Mouse (Mus musculus) G1E (cell line): ENCODE results near the gene Rbms3. TPM values are rescaled to one million over a fixed set of nuclear protein-coding genes. Genes with fewer than 3 reads are reported as not detected.

ENCODE experiments used
- ATAC-seq: 2 replicates; pipeline ENCODE4 v1.8.0; 2016; ENCODE audit warnings: mild to moderate bottlenecking; ENCODE audit not compliant: insufficient number of reproducible peaks, poor library complexity, low FRiP score, severe bottlenecking; ENCODE audit errors: extremely low read depth
- DNase-seq: peaks from one replicate; pipeline ENCODE4 v3.0.0; 2012; ENCODE audit warnings: low spot score
- H3K27me3 ChIP-seq: 2 replicates; pipeline ENCODE4 v1.6.1; 2012; ENCODE audit warnings: mild to moderate bottlenecking, low read length, inconsistent platforms; ENCODE audit not compliant: insufficient read depth
- H3K36me3 ChIP-seq: replicated peaks from 2 replicates; pipeline ENCODE3; 2012; ENCODE audit warnings: mild to moderate bottlenecking, inconsistent platforms
- H3K4me1 ChIP-seq: 2 replicates; pipeline ENCODE4 v1.6.1; 2012; ENCODE audit warnings: low read depth, low read length, inconsistent platforms, mixed read lengths; ENCODE audit not compliant: insufficient read depth
- H3K4me3 ChIP-seq: 2 replicates; pipeline ENCODE4 v1.5.1; 2012; ENCODE audit warnings: low read depth, mild to moderate bottlenecking, inconsistent platforms, low read length, moderate library complexity, mixed read lengths
- H3K9me3 ChIP-seq: replicated peaks from 2 replicates; pipeline ENCODE4 v1.6.1; 2012; ENCODE audit warnings: inconsistent platforms
- CTCF ChIP-seq: IDR thresholded peaks from 2 replicates; pipeline ENCODE4 v1.5.1; 2012; ENCODE audit warnings: low read depth, low read length, inconsistent platforms, mixed read lengths
- GATA1 ChIP-seq: IDR thresholded peaks from 2 replicates; pipeline ENCODE4 v1.6.1; 2012; ENCODE audit warnings: borderline replicate concordance, low read length, inconsistent platforms, mixed read lengths
- GATA2 ChIP-seq: IDR thresholded peaks from 2 replicates; pipeline ENCODE4 v1.6.1; 2012; ENCODE audit warnings: low read depth, low read length, inconsistent platforms, borderline replicate concordance
- POLR2AphosphoS5 ChIP-seq: IDR thresholded peaks from 2 replicates; pipeline ENCODE4 v1.6.1; 2012; ENCODE audit warnings: low read depth, low read length, inconsistent platforms; ENCODE audit not compliant: insufficient replicate concordance
- TAL1 ChIP-seq: conservative IDR thresholded peaks from 2 replicates; pipeline ENCODE4 v1.6.1; 2012; ENCODE audit warnings: low read depth, low read length, inconsistent platforms, mixed read lengths
- polyA plus RNA-seq: library from polyadenylated mRNA; stranded (reverse); fragments of >175 nt; gene quantifications from 2 replicates; pipeline ENCODE4 v1.2.3, GENCODE M21; 2012
- total RNA-seq, 2 experiments: library from RNA; stranded (forward) in 1 of 2; stranded (reverse) in 1 of 2; fragments of 200-1000 nt in 1 of 2; fragments of >200 nt in 1 of 2; fragmentation: Nextera tagmentation in 1 of 2; gene quantifications; 2 replicates each; pipeline ENCODE4 v1.2.3; 2014 to 2017

Rbms3 gene
- total and polyA plus RNA-seq, 3 experiments, result 0.16 TPM; not detected in 2

- Histone ChIP-seq H3K4me3 (no peak overlapping the region), H3K27me3 (no peaks in the 10 kb centered on the region), H3K4me1 (no peaks in the 10 kb centered on the region), H3K9me3 (peaks cover 37% of the 10 kb centered on the region), H3K36me3 (no peaks in the 10 kb centered on the region)
- DNase-seq (no peak), ATAC-seq (no peak)
- no peak for TF ChIP-seq CTCF
- no peak for TF ChIP-seq GATA1
- no peak for TF ChIP-seq GATA2
- TF ChIP-seq TAL1, result no peak
- no peak for TF ChIP-seq POLR2AphosphoS5
These were observed 1098.6 kb downstream of the Rbms3 start for GRCm38 (mm10) chr9:116531121-116531520.

DNA sequence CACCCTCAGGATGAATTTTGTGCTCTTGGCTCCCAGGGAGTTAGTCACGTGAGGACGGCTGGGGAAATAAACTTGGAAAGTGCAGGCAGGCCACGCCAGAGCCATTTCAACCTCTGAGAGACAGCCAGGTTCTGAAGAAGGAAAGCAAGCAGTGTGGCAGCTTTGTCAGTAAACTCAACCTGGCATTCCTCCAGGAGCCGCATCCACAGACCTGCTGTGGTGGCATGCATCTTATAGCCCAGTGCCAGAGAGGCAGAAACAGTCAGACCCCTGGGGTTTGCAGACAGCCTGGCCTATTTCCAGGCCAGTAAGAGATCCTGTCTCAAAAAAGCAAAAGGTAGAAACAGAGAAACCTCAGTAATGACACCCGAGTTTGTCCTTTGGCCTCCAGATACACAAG is 1105.3 kb downstream of the Rbms3 start:
- TF ChIP-seq POLR2AphosphoS5 (no peak), GATA2 (no peak), GATA1 (no peak), TAL1 (no peak), CTCF (no peak)
- Histone ChIP-seq H3K4me1 (no peaks in the 10 kb centered on the region), H3K36me3 (no peaks in the 10 kb centered on the region), H3K27me3 (no peaks in the 10 kb centered on the region), H3K9me3 (peaks cover 50% of the 10 kb centered on the region), H3K4me3 (no peak overlapping the region)
- DNase-seq (no peak), ATAC-seq (no peak)
